Mouse (Mus musculus): ENCODE data around the gene Raver2.

The Raver2 gene

DNA sequence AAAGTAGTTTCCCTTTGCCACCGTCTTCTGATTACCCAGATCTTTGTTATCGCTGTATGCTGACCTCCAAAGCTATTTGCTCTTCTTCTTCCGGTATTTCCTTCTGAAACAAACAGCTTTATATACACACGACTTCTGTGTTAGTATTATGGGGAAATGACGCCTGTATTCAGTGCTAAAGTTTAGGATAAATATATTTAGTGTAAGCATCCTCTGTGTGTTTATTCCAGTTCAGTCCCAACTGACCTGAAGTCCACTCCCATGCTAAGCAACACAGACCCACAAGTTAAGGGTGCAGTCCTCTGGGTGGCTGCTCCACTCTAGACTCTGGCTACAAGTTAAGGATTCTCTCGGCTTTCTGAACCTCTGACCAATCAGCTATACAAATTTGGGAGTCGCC, 52.2 kb downstream of the Raver2 start:
- peak; percentile 53 for DNase-seq

DNA sequence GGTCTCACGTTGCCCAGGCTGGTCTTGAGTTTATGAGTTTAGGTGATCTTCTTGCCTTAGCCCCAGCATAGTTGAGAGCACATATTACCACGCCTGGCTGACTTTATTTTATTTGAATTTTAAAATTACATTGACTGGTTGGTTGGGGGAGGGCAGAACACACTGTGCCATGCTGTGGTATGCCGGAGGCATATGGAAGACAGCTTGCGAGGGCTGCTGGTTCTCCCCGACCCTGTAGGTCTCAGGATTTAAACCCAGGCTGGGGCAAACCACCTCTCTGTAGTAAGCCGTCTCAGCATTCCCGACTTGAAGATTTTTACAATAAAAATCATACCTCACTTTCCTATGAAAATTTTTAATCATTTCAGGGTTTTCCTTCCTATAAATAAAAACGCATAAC, 66.2 kb downstream of the Raver2 start:
- no peak for DNase-seq

DNA sequence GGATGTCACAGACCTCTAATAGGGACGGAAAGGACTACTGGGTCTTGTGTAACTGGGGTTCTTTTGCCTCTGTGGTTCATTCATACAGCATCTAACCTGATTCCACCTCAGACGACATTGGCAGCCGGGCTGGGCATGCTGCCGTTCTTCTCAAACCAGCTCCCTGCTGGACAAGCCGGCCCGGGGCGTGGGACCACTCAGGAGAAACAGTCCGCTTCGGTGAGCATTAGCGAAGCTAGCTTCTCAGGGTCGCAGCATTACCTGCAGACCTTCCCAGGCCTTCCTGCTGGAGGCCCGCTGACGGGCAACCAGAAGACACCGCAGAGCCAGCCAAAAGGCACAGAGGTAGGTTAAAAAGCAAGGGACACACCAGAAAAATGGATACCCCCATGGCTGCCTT, 67.1 kb downstream of the Raver2 start:
- no peak for DNase-seq

DNA sequence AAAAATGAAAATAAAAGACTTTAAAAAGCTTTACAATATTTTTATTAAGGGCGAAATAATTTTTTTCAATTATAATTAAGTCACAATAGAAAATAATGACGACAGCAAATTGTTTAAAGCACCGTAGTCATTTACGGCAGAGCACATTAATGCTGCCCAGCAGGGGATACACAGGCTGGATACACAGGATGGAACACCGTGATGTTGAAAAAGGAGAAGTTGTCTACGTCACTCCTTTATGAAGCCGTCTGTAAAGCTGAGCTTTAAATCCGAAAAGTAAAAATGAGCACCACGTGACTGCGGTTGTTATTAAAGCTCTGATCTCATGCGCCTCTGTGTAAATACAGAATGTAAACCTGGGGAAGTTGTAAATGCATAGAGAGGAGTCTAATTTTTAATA, 69.2 kb downstream of the Raver2 start:
- DNase-seq, result no peak

DNA sequence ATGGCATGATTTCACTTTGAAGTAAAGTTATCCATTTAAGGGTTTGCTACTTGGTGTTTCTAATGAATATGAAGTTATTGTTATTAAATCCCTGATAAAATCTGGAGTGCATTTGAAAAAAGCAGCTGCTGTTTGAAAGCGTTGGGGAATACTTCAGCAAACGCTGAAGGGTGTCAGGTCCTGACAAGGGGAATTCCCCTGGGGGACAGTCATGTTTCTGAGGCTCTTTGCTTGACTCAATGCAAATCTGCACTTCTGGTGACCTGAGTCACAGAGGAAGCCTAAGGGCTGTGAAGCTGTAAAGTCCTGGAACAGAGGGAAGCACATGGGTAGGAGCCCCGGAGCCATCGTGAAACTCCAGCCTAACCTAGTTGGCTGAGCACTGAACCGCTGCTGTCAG, 73.0 kb downstream of the Raver2 start:
- DNase-seq, result no peak

DNA sequence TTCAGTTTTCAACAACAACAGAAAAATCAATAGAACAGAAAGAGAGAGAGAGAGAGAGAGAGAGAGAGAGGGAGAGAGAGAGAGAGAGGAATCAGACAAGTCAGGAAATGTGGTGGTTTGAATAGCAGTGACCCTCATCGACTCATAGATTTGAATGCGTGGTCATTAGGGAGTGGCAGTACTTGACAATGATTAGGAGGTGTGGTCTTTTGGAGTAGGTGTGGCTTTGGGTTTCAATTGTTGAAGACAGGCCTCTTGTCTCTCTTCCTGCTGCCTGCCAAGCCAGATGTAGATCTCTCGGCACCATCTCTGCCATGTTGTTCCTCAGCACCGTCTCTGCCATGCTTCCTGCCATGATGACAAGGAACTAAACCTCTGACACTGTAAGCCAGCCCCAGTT, 75.1 kb downstream of the Raver2 start:
- no peak for DNase-seq

DNA sequence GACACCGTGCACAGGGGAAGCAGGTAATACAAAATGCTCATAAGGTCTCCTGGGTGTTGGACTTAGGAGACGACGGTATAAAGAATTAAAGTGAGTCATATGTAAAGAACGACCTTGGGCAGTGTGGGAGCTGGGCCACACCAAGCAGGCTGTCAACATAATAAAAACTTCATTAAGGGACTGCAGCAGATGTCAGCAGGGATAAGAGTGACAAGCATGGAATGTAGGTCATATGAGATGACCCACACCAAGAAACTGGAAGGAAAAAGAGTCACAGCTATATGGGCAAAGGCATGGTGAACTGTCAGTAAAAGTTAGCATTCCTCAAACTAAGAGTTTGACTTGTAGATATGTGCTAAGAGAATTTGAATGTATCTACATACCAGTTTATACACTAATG, 75.6 kb downstream of the Raver2 start:
- no peak for DNase-seq

DNA sequence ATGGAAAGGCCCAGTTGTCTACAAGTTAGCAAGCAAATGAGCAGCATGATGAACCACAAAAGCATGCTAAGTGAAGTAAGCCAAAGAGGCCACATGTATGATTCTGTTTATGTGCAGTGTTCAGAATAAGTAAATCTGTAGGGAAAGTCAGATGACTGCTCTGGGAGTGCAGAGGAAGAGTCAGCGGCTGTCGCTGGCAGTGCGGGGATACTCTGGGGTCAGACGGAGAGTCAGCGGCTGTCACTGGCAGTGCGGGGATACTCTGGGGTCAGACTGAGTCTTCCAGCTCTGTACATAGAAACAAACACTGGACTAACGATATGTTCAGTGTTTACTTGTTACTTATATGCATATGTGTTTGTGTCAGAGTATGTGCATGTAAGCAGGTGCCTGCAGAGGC, 76.0 kb downstream of the Raver2 start:
- DNase-seq, result no peak

DNA sequence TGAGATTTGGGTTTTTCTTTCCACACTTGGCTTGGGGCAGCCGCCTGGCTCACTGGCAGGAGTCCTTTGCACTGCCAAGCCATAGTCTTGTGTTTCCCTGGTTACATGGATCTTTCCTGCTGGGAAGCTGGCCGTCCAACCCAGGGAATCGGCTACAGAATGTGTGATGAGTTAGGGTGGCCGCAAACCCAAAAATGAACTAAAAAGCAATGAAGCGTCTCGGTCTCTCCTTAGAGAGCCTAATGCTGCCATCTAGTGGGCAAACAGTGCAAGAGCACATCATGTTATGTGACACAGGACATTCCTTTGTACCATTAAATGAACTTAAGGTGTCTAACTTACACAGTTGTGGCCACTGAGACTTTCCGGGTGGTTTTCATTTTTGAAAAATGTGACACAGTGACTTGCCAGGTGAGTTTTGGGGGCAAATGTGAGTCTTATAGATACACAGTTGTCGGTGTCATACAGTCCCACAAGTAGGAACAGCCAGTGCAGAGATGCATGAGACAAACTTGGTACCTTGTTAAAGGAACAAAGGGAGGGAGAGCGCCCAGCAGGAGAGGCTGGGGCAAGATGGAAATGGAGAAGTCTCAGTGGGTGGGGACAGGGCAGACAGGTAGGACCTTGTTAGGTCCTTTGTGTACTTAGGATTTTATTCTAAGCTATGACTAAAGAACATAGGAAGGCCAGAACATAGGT, 77.4 kb downstream of the Raver2 start:
- peak; percentile 86 for DNase-seq

DNA sequence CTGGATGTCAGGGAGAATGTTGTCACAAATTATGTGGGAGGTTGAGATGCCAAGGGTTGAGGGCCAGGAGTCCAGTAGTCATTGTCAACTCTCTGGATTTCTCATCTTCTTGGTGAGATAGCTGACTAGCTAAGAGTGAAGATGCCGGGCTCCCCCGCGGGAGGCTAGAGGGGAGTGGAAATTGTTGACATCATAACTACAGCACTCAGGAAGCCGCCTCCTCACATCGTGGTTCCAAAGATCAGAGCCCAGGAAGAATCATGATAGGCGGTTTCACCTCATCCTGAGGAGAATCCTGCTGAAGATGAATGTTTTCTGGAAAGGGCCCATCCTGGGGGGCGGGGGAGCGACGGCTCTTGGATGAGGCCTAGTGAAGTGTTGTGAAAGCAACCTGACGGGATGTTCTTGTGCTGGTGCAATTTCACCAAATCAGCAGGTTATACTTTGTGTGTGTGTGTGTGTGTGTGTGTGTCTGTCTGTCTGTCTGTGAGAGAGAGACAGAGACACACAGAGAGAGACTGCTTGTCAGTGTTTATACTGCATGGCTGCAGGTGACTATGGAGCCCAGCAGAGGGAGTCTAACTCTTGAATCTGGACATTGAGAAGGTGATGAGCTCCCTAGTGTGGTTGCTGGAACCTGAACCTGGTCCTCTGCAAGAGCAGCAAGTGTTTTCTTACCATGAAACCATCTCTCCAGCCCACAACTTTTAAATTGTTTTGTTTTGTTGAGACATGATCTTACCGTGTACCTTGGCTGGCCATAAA, 78.3 kb downstream of the Raver2 start:
- no peak for DNase-seq

DNA sequence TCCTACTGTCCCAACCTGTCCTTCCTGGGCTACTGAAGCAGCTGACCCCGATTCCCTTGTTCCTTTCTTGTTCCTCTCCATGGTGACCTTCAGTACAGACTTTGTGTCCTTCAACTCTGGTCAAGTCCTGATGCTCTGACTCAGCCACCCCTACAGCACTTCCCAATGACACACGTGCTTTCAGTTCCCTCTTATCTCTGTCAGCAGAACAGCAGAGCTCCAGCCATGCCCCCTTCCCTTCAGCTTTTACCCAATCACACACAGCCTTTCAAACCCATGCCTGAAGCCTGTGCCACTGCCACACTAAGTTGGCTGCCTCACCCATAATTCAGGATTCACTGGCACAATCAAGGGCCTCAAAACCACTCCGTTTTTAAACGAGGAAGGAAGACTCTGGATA, 86.8 kb downstream of the Raver2 start:
- no peak for DNase-seq

DNA sequence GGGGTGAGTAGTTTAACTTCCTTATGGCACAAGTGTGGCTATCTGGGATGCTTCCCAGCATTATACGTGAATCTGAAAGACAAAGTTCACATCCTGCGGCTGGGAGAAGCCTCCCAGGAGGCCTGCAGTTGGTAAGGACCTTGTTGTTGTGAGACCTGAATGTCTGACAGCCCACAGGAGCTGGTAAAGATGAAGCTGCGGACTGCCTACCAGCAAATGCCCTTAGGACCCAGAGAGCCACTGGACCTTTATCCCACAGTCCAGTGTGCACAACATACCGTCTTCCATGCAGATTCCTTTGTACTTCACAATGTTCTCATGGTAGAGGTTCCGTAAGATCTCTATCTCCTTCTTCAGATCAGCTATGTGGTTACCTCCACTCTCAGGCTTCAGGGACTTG, 88.7 kb downstream of the Raver2 start:
- no peak for DNase-seq

DNA sequence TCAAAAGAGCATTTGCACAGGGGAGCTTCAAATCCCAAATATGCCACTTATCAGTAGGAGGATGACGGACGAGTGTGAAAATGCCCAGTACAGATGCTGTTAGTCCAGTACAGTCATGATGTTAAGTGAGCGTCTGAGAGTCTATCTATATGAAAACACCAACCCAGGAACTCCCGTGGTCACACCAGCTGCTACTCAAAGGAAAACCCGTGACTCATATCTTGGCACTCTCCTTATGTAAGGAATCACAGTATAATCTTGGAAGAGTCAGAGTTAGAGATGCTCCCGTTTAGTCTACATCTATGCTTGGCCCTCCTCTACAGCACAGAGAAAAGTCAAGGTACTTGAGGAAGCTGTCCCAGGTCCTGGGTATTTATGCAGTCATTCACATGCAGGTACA, 89.5 kb downstream of the Raver2 start:
- no peak for DNase-seq

DNA sequence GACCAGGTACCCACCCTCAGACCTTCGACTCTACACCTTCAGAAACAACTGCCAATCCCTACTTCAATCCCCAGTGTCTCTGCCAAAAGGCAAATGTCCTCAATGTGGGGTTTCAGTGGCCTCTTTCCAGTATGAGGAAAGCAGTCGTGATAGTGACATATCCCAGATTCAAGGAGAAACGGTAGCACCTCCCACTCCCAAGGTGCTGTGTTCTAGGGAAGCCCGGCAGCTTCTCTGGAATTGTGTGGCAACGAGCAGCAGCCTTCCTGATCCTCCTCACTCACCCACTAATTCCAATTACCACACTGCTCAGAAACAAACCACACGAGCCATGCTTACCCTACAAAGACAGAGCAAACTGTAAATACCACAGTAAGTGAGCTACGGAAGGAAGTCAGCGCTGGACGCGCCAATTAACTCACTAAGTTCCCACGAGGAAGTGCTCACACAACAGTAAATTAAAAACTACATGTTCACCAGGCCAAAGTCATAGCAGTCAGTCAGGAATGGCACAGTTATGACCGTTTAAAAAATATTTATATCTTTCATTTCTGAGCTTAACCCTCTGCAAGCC, 90.5 kb downstream of the Raver2 start:
- peak; percentile 41 for DNase-seq

DNA sequence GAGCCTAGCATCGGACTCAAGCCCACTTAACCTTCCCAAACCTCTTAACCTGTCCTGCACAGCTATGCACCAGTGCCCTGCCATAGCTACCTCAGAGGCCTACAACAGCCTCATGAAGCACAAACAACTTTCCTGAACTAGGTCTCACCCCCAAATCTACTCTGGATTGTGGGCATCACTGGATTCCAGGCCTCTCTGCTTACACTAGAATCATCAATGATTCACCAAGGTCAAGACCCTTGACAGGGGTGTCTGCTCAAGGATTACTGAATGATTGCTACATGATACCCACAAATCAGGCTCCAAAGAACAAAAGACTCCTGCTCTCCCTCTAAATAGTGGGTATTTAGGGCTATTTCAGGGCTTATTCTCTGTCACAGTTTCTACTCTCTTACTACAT, 92.0 kb downstream of the Raver2 start:
- DNase-seq, result no peak

DNA sequence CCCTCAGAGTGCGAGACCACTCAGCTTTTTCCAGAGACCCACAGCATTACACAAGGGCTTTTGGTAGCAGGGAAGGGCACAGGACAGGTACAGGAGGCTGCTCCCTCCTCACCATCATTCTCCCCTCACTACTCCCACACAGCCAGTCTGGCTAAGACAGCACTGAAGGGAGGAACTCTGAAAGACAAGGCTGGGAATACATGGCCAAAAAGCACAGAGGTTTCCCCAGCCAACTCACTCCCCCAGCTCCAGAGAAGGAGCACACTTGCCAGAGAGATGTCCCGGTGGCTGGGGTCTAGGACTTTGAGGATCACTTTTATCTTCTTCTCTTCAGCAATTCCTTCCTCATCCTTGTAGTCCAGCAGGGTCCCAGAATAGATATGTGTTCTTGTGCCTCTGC, 95.4 kb downstream of the Raver2 start:
- no peak for DNase-seq

DNA sequence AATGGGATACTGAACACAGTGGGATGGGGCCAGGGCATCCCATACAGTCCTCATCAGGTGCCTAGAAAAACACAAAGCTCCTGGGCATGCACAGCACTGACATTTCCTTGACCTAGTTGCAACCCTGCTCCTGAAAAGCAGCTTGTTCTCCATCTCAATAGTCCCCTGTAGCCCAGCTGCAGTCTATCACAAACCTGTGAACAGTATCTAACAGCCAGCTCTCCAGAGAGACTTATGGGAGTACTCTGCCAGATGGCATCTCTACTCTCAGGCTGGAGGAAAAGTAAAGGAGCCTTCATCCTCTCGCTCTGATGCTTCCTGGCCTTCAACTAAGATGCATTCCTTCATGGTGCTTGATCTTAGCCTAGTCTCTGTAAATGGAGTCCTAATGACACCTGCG, 95.9 kb downstream of the Raver2 start:
- DNase-seq, result no peak

DNA sequence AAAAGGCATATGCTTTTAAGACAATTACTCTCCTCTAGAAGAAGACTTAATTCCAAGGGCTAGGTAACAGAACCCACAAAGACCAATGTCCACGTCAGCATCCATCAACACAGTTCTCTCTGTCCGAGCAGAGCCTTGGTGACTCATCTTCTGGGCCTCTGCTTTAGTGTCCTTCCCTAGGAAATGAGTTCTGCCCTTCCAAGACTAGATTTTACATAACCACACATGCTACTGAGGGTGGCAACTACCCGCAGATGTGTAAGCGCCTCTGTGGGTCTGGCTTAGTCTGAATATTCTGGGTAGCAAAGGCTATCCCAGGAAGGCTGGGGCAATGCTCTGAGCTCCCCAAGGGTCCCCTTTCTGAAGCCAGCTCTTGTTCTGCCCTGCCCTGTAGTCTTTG, 97.0 kb downstream of the Raver2 start:
- no peak for DNase-seq

DNA sequence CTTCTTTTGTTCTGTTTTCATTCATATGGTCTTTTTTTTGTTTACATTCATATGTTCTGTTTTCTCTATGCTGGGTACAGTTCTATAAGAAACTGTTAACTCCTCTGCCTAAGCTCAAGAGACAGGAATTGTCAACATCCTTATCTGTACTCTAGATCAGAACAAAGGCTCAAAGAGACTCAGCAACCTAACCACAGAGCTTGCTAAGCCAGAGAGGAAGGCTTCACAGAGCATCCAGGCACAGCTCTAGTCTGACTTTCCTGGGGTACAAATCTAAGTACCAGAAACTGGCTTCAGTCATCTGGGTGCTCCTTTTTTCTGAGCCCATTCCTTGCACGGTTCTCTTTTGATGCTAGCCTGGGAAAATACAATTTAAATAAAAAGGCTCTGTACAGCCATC, 99.0 kb downstream of the Raver2 start:
- DNase-seq, result no peak

DNA sequence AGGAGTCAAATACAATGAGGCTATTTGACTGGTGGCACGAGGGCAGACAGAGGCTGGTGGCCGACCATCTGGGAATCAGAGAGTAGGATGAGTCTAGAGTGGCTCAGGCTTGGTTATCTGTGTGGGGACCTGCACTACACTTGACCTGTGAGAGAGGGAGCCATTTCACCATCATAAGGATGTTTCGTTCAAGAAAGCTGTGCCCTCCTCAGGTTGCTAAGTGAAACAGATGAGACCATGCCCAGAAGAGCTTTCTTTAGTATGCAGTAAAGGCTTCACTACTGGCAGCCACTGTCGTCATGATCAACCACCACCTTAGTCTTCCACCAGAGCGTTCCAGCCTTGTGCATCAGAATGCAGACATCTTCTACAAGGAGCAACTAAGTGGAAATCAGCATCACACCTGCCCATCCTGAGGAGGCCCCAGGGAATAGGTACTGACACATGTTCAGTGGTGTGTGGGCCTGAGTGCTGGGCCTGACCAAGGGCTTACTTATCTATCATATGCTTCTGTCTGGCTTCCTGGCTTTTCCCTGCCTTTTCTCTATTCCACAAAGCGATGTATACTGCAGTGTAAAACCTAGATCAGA, 99.5 kb downstream of the Raver2 start:
- peak; percentile 66 for DNase-seq

DNA sequence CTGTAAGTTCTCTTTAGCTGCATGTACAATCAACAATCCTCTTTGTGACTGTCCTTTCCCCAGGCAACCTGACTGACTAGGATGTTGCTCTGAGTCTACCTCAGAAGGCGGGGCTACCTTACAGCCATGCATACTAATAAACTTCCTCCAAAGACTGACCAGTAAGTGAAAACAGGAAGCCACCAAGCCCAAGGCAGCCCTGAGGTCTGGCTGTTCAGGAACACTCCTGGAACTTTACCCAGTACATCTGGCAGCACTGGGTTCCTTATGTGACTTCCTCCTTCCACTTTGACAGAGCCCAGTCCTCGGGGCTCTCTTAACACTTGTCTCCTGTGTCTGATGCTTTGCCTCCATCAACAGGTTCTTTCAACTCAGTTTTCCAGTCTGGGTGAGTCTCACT, 104.0 kb downstream of the Raver2 start:
- no peak for DNase-seq

DNA sequence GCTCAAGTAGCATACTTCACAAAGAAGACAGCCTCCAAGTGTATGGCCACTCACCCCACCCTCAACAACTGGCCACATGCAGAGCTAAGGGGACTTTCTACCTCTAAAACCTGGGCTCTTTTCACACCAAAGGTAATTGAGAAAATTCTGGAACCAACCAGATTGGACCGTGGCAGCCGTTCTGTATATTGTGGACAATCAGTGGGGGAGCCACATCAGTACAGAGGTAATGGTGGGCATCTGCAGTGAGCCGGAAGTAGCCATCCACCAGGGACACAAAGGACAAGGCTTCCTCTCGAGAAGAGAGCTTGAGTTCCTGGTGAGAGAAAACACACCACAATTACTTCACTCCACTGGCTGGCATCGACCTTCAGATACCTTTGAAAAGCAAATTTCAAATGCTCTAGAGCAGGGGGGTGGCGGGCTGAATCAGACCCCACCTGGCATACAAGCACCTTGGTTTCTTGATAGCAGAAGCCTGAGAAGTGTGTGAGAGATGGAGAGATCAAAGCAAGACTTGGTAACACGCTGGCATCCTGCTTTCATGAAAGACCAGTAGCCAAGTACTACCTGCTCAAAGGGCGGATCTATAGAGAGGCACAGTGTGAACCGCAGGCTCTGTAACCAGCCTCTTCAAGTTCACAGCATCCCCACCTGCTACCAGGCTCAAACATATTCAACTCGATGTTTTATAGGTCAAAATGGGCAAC, 106.3 kb downstream of the Raver2 start:
- no peak for DNase-seq

DNA sequence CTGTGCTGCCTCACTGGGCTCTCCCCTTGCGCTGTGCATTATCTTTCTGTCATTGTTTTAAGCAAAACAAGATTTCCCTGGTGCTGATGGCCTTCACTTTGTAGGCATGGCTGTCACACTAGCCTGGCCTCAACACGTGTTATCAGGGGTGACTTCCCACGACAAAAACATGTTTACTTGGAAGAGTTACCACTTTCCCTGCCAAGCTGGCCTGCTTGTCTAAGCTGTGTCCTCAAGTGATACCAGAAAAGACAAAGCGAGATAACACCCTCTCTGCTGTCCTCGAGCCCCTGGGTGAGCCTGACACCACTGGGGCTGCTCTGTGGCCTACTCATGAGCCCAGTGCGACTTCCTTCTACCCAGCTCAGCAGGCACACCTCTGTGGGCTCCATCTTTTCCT, 107.3 kb downstream of the Raver2 start:
- DNase-seq, result peak; percentile 25
